Mouse (Mus musculus) stomach, embryonic 16.5 days (tissue): ENCODE results near the gene Rasal3. TPM values are rescaled to one million over a fixed set of nuclear protein-coding genes. Genes with fewer than 3 reads are reported as not detected.

Source experiments
- ATAC-seq: fragments of 200-750 bp; cut with Nextera tagmentation; 2 replicates; pipeline ENCODE4 v1.8.0; 2017; ENCODE audit warnings: moderate number of reproducible peaks, moderate TSS enrichment; ENCODE audit not compliant: insufficient read depth, low FRiP score
- H3K27ac ChIP-seq: fragments of 300-500 bp; sonication (generic); 2 replicates; pipeline ENCODE4 v1.5.1; 2014; ENCODE audit warnings: low read length
- H3K27me3 ChIP-seq: fragments of 300-500 bp; sonication (generic); 2 replicates; pipeline ENCODE4 v1.6.1; 2014; ENCODE audit warnings: low read length, control low read depth, mixed read lengths; ENCODE audit not compliant: control insufficient read depth, insufficient read depth
- H3K36me3 ChIP-seq: fragments of 300-500 bp; sonication (generic); 2 replicates; pipeline ENCODE4 v1.6.1; 2014; ENCODE audit warnings: low read length; ENCODE audit not compliant: control insufficient read depth, insufficient read depth
- H3K4me1 ChIP-seq: fragments of 300-500 bp; sonication (generic); 2 replicates; pipeline ENCODE4 v1.6.1; 2014; ENCODE audit warnings: low read length, control low read depth, mixed read lengths; ENCODE audit not compliant: control insufficient read depth, insufficient read depth
- H3K4me2 ChIP-seq: fragments of 300-500 bp; sonication (generic); 2 replicates; pipeline ENCODE4 v1.6.1; 2014; ENCODE audit warnings: low read depth, low read length, mixed read lengths
- H3K4me3 ChIP-seq: fragments of 300-500 bp; sonication (generic); replicated peaks from 2 replicates; pipeline ENCODE4 v1.5.1; 2014; ENCODE audit warnings: mild to moderate bottlenecking, low read length
- H3K9ac ChIP-seq: fragments of 300-500 bp; sonication (generic); 2 replicates; pipeline ENCODE4 v1.6.1; 2014; ENCODE audit warnings: low read length
- H3K9me3 ChIP-seq: fragments of 300-500 bp; sonication (generic); replicated peaks from 2 replicates; pipeline ENCODE4 v1.6.1; 2016; ENCODE audit warnings: low read length, control low read depth; ENCODE audit not compliant: control insufficient read depth
- WGBS: fragments of 180-500 bp; shearing (Covaris S2); extraction: QIAGEN DNeasy Blood & Tissue Kit; methylation state at CpG from one replicate; pipeline ENCODE4 v1.1.7; 2014; 5-methylcytosine and 5-hydroxymethylcytosine counted together
- polyA plus RNA-seq: library from polyadenylated mRNA; unstranded; fragments of >200 nt; fragmentation: Nextera tagmentation; extraction: Ambion mirVana; gene quantifications from 2 replicates; pipeline ENCODE4 v1.2.1, GENCODE M21; 2015

Gene Rasal3
- polyA plus RNA-seq, 1 experiment from 2014 or later: 2.1 TPM

- no peak overlapping the region for H3K4me2 ChIP-seq
- no peak for ATAC-seq
- H3K9ac ChIP-seq: no peak overlapping the region; the same call in 1 of the 2 replicates
- no peaks in the 10 kb centered on the region for H3K9me3 ChIP-seq
- H3K4me1 ChIP-seq: no peaks in the 10 kb centered on the region
- peak overlapping the region; percentile 20 for H3K4me3 ChIP-seq
- H3K27me3 ChIP-seq: peaks cover 7% of the 10 kb centered on the region; the same call in 1 of the 2 replicates
- no peaks in the 10 kb centered on the region for H3K36me3 ChIP-seq
- H3K27ac ChIP-seq: no peak overlapping the region
- WGBS: 67% methylated on average over 11 of the region's 11 CpGs
These were observed 615 bp downstream of the Rasal3 start for GRCm38 (mm10) chr17:32402779-32403157.

- Histone ChIP-seq H3K27ac (no peak overlapping the region), H3K36me3 (no peaks in the 10 kb centered on the region), H3K4me3 (peak overlapping the region; percentile 20; the same call in 1 of the 2 replicates), H3K4me1 (no peaks in the 10 kb centered on the region), H3K4me2 (no peak overlapping the region), H3K27me3 (peaks cover 13% of the 10 kb centered on the region), H3K9ac (no peak overlapping the region), H3K9me3 (no peaks in the 10 kb centered on the region)
- no peak for ATAC-seq
- WGBS: 72% methylated on average over 9 of the region's 9 CpGs
These were observed 1.2 kb downstream of the Rasal3 start for GRCm38 (mm10) chr17:32402011-32402778.

- H3K4me2 ChIP-seq: peak overlapping the region; percentile 40
- ATAC-seq: no peak
- H3K36me3 ChIP-seq: no peaks in the 10 kb centered on the region
- peaks cover 56% of the 10 kb centered on the region for H3K27me3 ChIP-seq
- peak overlapping the region; percentile 26 for H3K4me3 ChIP-seq
- H3K9ac ChIP-seq: no peak overlapping the region
- WGBS: 7% methylated on average over 37 of the region's 37 CpGs
- no peak overlapping the region for H3K27ac ChIP-seq
- H3K9me3 ChIP-seq: no peaks in the 10 kb centered on the region
- no peaks in the 10 kb centered on the region for H3K4me1 ChIP-seq
These were observed 7.1 kb downstream of the Rasal3 start for GRCm38 (mm10) chr17:32396266-32396665.

- H3K4me2 ChIP-seq: no peak overlapping the region
- H3K27ac ChIP-seq: no peak overlapping the region
- no peak overlapping the region for H3K9ac ChIP-seq
- 89% methylated on average over 10 of the region's 10 CpGs for WGBS
- H3K4me3 ChIP-seq: no peak overlapping the region
- H3K4me1 ChIP-seq: no peaks in the 10 kb centered on the region
- H3K27me3 ChIP-seq: peaks cover 58% of the 10 kb centered on the region
- no peak for ATAC-seq
- H3K9me3 ChIP-seq: no peaks in the 10 kb centered on the region
- no peaks in the 10 kb centered on the region for H3K36me3 ChIP-seq
These were observed 9.4 kb downstream of the Rasal3 start for GRCm38 (mm10) chr17:32393944-32394343.

GRCm38 (mm10) chr17:32389101-32389659 is 14.2 kb downstream of the Rasal3 start, which contains the start of gene Wiz:
Gene Wiz (minus strand): TSS chr17:32389439.
- no peaks in the 10 kb centered on the region for H3K9me3 ChIP-seq
- ATAC-seq: peak; percentile 91
- WGBS: under 1% methylated on average over 41 of the region's 44 CpGs

GRCm38 (mm10) chr17:32388370-32389100 is 14.8 kb downstream of the Rasal3 start:
- peak overlapping the region; percentile 73 for H3K4me3 ChIP-seq
- peaks cover 18% of the 10 kb centered on the region for H3K27me3 ChIP-seq
- peak overlapping the region; percentile 50 for H3K27ac ChIP-seq
- ATAC-seq: peak; percentile 51; the same call in 1 of the 2 replicates
- peak overlapping the region; percentile 98 for H3K4me2 ChIP-seq
- no peaks in the 10 kb centered on the region for H3K9me3 ChIP-seq
- no peaks in the 10 kb centered on the region for H3K36me3 ChIP-seq
- peak overlapping the region; percentile 89 for H3K9ac ChIP-seq
- 0 out of 2 replicates have a peak, but pooled peaks cover 6% of the 10 kb centered on the region for H3K4me1 ChIP-seq
- under 1% methylated on average over 35 of the region's 39 CpGs for WGBS

More at GRCm38 (mm10) chr17:32389101-32389659, 14.2 kb downstream of the Rasal3 start, which contains the start of gene Wiz:
- Histone ChIP-seq H3K4me3 (peak within 1 kb of the TSS; percentile 73), H3K4me1 (0 out of 2 replicates have a peak, but pooled peaks cover 6% of the 10 kb centered on the region), H3K9ac (peak within 1 kb of the TSS; percentile 89), H3K27ac (peak within 1 kb of the TSS; percentile 86), H3K36me3 (no peaks in the 10 kb centered on the region), H3K4me2 (peak within 1 kb of the TSS; percentile 98), H3K27me3 (peaks cover 22% of the 10 kb centered on the region)

GRCm38 (mm10) chr17:32387986-32388369 is 15.4 kb downstream of the Rasal3 start:
- WGBS: 24% methylated on average over 7 of the region's 7 CpGs
- peaks cover 18% of the 10 kb centered on the region for H3K27me3 ChIP-seq
- 0 out of 2 replicates have a peak, but pooled peaks cover 6% of the 10 kb centered on the region for H3K4me1 ChIP-seq
- no peaks in the 10 kb centered on the region for H3K9me3 ChIP-seq
- peak overlapping the region; percentile 89 for H3K9ac ChIP-seq
- no peaks in the 10 kb centered on the region for H3K36me3 ChIP-seq
- H3K4me2 ChIP-seq: peak overlapping the region; percentile 98
- peak overlapping the region; percentile 73 for H3K4me3 ChIP-seq
- no peak overlapping the region for H3K27ac ChIP-seq
- ATAC-seq: no peak

- Histone ChIP-seq H3K9ac (no peak overlapping the region), H3K36me3 (no peaks in the 10 kb centered on the region), H3K27me3 (peaks cover 10% of the 10 kb centered on the region), H3K4me1 (0 out of 2 replicates have a peak, but pooled peaks cover 6% of the 10 kb centered on the region), H3K4me2 (no peak overlapping the region), H3K4me3 (no peak overlapping the region), H3K9me3 (no peaks in the 10 kb centered on the region), H3K27ac (no peak overlapping the region)
- 69% methylated on average over 9 of the region's 9 CpGs for WGBS
- ATAC-seq: no peak
These were observed 16.5 kb downstream of the Rasal3 start for GRCm38 (mm10) chr17:32386659-32387432.
